Mouse (Mus musculus) lung, postnatal 0 days (tissue): ENCODE data around the gene Rcor1. TPM values are rescaled to one million over a fixed set of nuclear protein-coding genes. Genes with fewer than 3 reads are reported as not detected.

Experiments used
- ATAC-seq: fragments of 200-750 bp; cut with Nextera tagmentation; 2 replicates; pipeline ENCODE4 v1.8.0; 2017; ENCODE audit warnings: moderate library complexity
- DNase-seq: peaks from one replicate; pipeline ENCODE4 v3.0.0-alpha.2; 2016; ENCODE audit warnings: low spot score
- H3K27ac ChIP-seq: fragments of 300-500 bp; sonication (generic); 2 replicates; pipeline ENCODE4 v1.5.1; 2014; ENCODE audit warnings: antibody characterized with exemption, mild to moderate bottlenecking, low read length, mixed read lengths
- H3K27me3 ChIP-seq: fragments of 300-500 bp; sonication (generic); replicated peaks from 2 replicates; pipeline ENCODE4 v1.6.1; 2014; ENCODE audit warnings: low read length, mixed read lengths; ENCODE audit not compliant: insufficient read depth
- H3K36me3 ChIP-seq: fragments of 300-500 bp; sonication (generic); 2 replicates; pipeline ENCODE4 v1.6.1; 2014; ENCODE audit warnings: low read length, mixed read lengths; ENCODE audit not compliant: insufficient read depth
- H3K4me1 ChIP-seq: fragments of 300-500 bp; sonication (generic); 2 replicates; pipeline ENCODE4 v1.6.1; 2014; ENCODE audit warnings: antibody characterized with exemption, low read depth, low read length, mixed read lengths; ENCODE audit not compliant: insufficient read depth
- H3K4me2 ChIP-seq: fragments of 300-500 bp; sonication (generic); replicated peaks from 2 replicates; pipeline ENCODE4 v1.6.1; 2014; ENCODE audit warnings: low read depth, mild to moderate bottlenecking, low read length, moderate library complexity, mixed read lengths
- H3K4me3 ChIP-seq: fragments of 300-500 bp; sonication (generic); 2 replicates; pipeline ENCODE4 v1.5.1; 2014; ENCODE audit warnings: low read depth, low read length
- H3K9ac ChIP-seq: fragments of 300-500 bp; sonication (generic); replicated peaks from 2 replicates; pipeline ENCODE4 v1.6.1; 2014; ENCODE audit warnings: low read depth, mild to moderate bottlenecking
- H3K9me3 ChIP-seq: fragments of 300-500 bp; sonication (generic); 2 replicates; pipeline ENCODE4 v1.6.1; 2016; ENCODE audit warnings: low read length, mixed read lengths
- CTCF ChIP-seq: IDR thresholded peaks from 2 replicates; pipeline ENCODE4 v1.5.1; 2016; ENCODE audit warnings: antibody characterized with exemption, mild to moderate bottlenecking
- EP300 ChIP-seq: IDR thresholded peaks from 2 replicates; pipeline ENCODE4 v1.6.1; 2016; ENCODE audit warnings: antibody characterized with exemption, mild to moderate bottlenecking, control low read depth
- WGBS: fragments of 180-500 bp; shearing (Covaris S2); extraction: QIAGEN DNeasy Blood & Tissue Kit; methylation state at CpG from one replicate; pipeline ENCODE4 v1.1.7; 2014; 5-methylcytosine and 5-hydroxymethylcytosine counted together
- polyA plus RNA-seq: library from polyadenylated mRNA; unstranded; fragments of >200 nt; fragmentation: Nextera tagmentation; extraction: Ambion mirVana; gene quantifications from 2 replicates; pipeline ENCODE4 v1.2.1, GENCODE M21; 2015

Rcor1 gene
- polyA plus RNA-seq, 1 experiment from 2014 or later = 6.7 TPM

DNA sequence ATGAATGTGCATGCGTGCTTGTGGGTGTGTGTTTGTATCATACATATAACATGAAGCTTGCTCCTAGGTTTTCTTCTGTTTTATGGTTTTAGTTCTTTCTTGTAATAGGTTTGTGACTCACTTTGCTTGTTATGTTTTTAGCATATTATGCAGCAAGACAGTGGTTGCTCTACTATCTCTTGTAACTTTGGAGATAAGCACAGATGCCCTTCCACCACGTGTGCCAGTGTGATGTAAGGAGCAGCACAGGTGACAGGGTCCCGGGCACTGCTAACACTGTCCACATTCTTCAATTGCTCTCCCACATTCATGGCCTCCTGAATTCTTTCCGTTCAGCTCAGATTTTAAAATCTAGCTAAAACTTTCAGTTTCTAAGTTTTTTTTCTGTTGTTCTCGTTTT, 6.3 kb upstream of the Rcor1 start:
- DNase-seq (no peak), ATAC-seq (no peak)
- Histone ChIP-seq H3K27ac (no peak overlapping the region), H3K9ac (no peak overlapping the region), H3K4me3 (no peak overlapping the region), H3K4me1 (no peaks in the 10 kb centered on the region), H3K9me3 (no peaks in the 10 kb centered on the region), H3K36me3 (no peaks in the 10 kb centered on the region), H3K27me3 (no peaks in the 10 kb centered on the region), H3K4me2 (no peak overlapping the region)
- WGBS = 76% methylated on average over 5 of the region's 5 CpGs
- no peak for TF ChIP-seq CTCF
- no peak for TF ChIP-seq EP300

DNA sequence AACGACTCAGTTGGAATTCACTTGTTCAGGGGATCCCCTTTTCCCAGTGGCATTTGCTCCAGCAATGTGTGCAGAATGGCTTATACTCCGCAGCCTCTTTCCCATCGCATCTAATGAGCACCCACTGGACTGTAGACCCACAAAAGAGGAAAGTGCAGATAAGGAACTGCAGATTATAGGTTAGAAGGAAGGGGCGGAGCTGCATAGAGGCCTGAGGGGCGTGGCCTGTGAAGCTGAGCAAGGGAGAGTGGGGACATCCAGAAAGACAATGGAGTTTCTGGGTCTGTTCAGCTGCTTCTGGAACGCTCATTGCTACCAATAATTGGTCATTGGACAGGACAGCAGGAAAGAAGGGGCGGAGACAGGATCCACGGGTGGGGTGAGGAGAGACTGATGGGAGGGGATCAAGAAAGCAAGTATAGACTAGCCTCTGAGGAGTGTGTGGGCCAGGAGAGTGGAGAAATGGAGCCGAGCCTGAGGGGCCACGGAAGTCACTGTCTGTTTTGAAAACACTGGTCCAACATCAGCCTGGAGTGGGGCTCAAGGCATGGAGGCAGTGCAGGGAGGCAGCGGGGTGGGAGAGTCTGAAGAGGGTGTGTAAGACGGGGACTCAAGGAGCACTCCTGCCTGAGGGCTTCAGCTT, 3.8 kb upstream of the Rcor1 start:
- peak; percentile 40 for DNase-seq
- TF ChIP-seq EP300 = no peak
- no peak for TF ChIP-seq CTCF
- H3K9me3 ChIP-seq = no peaks in the 10 kb centered on the region
- H3K4me3 ChIP-seq = no peak overlapping the region
- no peak for ATAC-seq
- H3K27ac ChIP-seq = no peak overlapping the region
- 46% methylated on average over 12 of the region's 12 CpGs for WGBS
- no peaks in the 10 kb centered on the region for H3K27me3 ChIP-seq
- H3K9ac ChIP-seq = no peak overlapping the region
- no peaks in the 10 kb centered on the region for H3K4me1 ChIP-seq
- no peak overlapping the region for H3K4me2 ChIP-seq
- H3K36me3 ChIP-seq = no peaks in the 10 kb centered on the region

DNA sequence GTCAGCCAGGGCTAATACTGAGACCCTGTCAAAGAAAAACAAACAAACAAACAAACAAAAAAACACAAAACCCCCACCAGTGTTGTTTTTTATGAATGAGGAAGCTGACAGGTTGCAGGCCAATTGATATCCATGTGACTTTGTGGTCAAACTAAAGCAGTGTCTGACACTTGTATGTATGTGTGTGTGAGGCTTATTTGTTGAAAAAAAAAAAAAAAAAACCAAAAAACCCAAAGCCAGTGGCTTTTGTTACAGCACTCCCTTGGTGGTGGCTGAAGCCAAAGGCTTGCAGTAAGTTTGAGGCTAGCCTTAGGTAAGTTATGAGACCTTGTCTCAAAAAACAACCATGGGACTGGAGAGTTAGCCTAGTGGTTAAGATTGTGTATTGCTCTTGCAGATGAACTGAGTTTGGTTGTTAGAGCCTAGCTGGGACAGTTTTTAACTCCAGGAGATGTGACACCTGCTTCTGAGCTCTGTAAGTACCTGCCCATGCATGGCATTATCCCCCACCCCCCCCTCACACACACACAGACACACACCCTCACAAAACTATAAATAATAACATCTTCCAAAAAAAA, 2.9 kb upstream of the Rcor1 start:
- no peak overlapping the region for H3K4me2 ChIP-seq
- ATAC-seq (no peak), DNase-seq (no peak)
- H3K27me3 ChIP-seq = no peaks in the 10 kb centered on the region
- H3K4me1 ChIP-seq = peaks cover 4% of the 10 kb centered on the region; the same call in 1 of the 2 replicates
- no peaks in the 10 kb centered on the region for H3K36me3 ChIP-seq
- H3K9ac ChIP-seq = no peak overlapping the region
- TF ChIP-seq CTCF (peak; percentile 11; the same call in 1 of the 2 replicates), EP300 (no peak)
- no peaks in the 10 kb centered on the region for H3K9me3 ChIP-seq
- no peak overlapping the region for H3K27ac ChIP-seq
- no peak overlapping the region for H3K4me3 ChIP-seq

DNA sequence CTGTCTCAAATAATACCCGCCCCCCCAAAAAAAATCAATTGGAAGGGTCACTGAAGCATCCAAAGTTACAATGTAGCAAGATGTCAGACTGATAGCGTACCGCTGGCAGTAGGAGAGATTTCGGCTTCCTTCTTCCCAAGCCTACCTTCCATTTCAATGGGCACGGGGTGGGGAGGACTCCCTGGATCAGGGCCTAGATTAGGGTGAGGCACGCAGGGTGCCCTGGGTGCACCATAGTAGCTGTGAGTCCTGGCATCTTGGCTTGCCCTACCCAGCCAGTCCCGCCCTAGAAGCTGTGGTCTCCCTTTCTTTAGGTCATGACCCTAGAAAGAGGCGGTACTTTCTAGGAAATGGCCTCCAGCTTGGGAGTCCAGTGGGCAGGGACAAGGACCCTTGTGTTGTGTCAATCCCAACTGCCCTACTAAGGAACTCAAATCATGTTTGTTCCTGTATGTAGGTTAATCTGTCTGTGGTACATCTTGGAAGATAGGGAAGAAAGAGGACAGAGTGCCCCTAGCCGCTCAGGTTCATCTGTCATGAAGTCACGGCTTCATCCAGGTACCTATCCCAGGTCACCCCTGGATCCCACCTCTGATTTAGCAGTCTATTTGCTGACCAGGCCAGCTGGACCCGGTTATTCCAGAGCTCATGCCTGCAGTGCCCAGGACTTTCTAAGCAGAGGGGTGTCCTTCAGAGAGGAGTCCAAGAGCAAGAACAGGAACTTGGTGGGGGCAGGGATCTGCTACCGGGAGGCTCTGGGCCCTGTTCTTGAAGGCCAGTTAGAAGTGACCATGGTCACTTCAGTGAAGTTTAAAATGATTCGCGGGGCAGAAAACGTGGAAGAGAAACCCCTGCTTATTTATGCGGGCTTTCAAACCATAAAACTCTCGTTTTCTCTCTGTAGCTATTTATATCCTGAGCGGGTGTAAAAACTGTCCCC, 1.6 kb upstream of the Rcor1 start:
- H3K4me1 ChIP-seq = peaks cover 7% of the 10 kb centered on the region; the same call in 1 of the 2 replicates
- H3K9me3 ChIP-seq = no peaks in the 10 kb centered on the region
- DNase-seq (peak; percentile 50), ATAC-seq (no peak)
- peak overlapping the region; percentile 99 for H3K4me2 ChIP-seq
- peak overlapping the region; percentile 95 for H3K27ac ChIP-seq
- peak overlapping the region; percentile 69; the same call in 1 of the 2 replicates for H3K9ac ChIP-seq
- no peak for TF ChIP-seq EP300
- TF ChIP-seq CTCF = no peak
- WGBS = 50% methylated on average over 18 of the region's 18 CpGs
- no peaks in the 10 kb centered on the region for H3K27me3 ChIP-seq
- no peaks in the 10 kb centered on the region for H3K36me3 ChIP-seq
- peak overlapping the region; percentile 94 for H3K4me3 ChIP-seq

DNA sequence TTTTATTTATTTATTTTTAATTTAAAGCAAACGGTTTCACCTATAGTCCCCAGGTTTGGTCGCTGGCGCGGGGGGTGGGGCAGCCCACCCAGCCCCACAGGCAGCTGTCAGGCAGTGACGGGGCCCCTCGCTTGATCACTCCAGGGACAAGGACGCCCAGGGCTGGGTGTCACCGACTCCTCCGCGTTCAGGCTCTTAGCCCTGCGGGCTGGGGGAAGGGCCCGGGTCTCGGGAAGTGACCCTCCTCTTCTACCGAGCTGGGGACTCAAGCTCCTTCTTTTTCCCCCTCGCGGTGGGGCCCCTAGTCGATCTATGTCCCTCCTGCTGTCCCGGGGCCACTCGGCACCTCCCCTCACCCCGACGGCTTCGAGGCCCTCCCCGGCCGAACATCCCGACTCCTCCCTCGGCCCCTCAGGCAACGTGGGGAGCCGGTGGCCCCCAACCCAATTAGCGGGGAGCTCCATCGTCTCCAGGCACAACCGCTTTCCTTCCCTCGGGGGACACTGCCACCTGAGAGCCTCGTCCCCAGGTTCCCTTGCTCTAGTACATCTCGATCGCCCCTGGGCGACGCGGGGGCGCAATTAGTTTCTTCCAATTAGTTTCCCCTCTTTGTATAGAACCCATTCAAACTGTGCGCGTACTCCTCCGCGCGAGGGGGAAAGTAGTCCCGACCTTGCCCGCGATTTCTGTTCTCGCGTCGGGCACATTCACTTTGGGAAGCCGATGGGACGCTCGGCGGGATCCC, 748 bp upstream of the Rcor1 start:
- DNase-seq (peak; percentile 52), ATAC-seq (peak; percentile 32)
- H3K4me2 ChIP-seq = peak overlapping the region; percentile 99
- peak overlapping the region; percentile 94 for H3K4me3 ChIP-seq
- H3K36me3 ChIP-seq = no peaks in the 10 kb centered on the region
- peak overlapping the region; percentile 69 for H3K9ac ChIP-seq
- WGBS = under 1% methylated on average over 53 of the region's 54 CpGs
- peaks cover 7% of the 10 kb centered on the region; the same call in 1 of the 2 replicates for H3K4me1 ChIP-seq
- no peaks in the 10 kb centered on the region for H3K9me3 ChIP-seq
- H3K27ac ChIP-seq = peak overlapping the region; percentile 95
- no peaks in the 10 kb centered on the region for H3K27me3 ChIP-seq
- TF ChIP-seq CTCF (peak; percentile 10; the same call in 1 of the 2 replicates), EP300 (no peak)
